Mouse (Mus musculus): ENCODE results near the gene Btbd11. TPM values are rescaled to one million over a fixed set of nuclear protein-coding genes. Genes with fewer than 3 reads are reported as not detected.

The Btbd11 gene
- total RNA-seq, 2 experiments from 2014 or later, result 1.1 to 1.3 TPM

DNA sequence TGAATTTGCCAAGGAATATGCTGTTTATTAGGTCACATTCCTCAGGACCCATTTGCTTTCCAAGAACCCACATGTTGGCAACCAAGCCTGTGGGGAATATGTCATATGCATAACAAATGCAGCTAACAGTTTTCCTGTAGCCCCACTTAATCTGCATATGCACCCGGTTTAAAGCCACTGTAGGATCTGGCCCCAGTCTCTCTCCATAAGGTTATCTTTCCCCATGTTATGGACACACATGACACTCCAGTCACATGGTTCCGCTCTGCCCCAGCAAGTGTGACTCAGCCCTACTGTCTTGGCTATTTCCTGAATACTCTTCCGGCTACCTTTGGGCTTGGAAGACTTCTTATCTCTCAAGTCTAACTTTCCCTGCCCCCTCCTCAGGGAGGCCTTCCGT is 86.7 kb downstream of the Btbd11 start:
- no peak for ATAC-seq (replicated peaks; ENCODE audit: low FRiP score, poor library complexity, severe bottlenecking)

DNA sequence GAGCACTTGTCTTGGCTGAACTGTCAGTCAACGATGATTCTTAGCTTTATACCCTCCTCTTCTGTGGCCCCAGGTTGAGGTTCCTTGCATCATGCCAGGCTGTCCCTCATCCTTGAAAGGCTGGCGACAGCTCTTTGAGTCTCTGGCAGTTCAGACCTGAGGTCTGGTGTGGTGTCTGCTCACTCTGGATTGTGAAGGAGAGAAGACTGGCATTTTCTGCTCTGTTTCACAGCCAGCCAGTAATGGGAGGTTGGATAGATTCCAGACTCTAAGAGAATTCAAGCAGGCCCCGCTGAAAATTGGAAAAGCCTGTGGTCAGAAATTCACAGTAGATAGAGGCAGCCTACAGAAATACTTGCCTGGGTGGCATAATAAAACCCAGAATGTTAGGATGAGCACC is 87.3 kb downstream of the Btbd11 start:
- no peak for ATAC-seq (replicated peaks; ENCODE audit: low FRiP score, poor library complexity, severe bottlenecking)

DNA sequence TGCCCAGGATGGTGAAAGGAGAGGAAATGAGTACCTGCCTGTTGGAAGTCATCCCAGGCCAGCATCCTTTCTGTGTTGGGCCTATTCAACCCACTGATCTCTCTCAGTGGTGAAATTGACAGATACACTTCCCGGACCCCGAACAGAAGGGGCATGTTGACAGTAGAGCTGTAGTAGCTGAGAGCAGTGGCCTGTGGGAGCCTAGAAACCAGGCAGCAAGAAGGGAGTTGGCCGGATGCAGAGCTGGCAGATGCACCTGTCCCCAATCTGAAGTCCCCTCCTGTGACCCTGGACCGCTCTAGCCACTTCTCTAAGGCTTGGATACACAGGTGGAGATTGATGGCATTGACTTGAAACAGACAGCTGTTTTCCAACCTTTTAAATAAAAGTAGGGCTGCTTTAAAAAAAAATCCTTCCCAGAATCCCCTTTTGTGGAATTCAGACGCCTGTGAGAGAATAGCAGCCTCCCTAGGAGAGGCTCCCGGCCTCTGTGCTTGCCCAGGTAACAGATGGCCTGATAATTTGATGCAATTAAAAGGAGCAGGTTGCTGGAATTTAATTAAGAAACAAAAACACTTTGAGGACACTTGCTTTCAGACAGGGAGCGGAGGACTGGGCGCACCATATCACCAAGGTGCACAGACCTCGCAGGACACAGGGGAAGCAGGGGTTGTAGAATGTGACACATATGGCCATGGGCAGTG is 89.2 kb downstream of the Btbd11 start:
- ATAC-seq (replicated peaks; ENCODE audit: low FRiP score, poor library complexity, severe bottlenecking), result no peak

DNA sequence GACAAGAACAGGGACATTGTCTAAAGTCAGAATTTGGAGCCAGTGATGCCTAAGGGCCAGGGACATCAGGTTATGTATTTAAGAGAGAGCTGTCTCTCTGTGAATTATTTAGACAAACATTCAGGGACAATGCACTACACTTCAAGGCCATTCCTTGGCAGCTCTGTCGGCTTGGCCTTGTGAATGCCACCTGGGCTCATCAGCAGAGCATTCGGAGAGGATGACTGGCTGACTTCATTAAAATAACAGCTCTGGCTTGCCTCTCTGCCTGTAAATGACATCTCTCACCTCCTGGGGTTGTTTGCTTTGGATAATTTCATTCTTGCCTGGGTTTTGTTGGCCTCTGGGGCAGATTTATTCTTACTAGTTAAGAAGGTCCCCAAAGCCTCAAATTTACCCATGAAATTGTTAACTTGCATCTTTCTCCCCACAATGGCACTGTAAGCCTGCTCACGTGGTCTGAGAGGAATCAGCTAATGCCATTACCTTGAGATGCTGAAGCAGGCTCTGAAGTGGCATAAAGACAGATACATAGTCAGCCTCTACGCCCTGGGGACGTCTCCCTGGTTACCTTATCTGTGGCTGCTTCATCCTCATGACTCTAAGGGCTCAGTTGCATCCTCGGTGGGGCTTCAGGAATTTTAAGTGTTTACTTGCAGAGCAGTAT is 93.5 kb downstream of the Btbd11 start:
- no peak for ATAC-seq (replicated peaks; ENCODE audit: low FRiP score, poor library complexity, severe bottlenecking)

DNA sequence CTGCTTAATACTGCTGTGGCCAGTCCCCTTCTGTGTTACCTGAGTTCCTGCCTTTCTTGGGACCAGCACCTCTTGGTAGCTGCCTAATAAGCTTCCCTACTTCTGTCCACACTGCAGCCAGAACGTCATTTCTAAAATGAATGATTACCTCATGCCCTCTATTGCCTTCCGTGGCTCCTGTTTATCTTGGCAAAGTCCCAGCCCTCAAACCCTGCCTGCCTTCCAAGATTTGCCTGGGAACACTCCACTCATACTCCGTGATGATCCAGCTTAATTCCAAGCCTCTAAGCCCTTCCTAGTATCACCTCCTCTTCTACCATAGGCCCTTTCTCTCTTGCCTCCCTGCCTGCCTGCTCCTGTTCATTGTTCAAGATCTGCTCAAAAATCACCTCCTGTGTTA is 94.5 kb downstream of the Btbd11 start:
- no peak for ATAC-seq (replicated peaks; ENCODE audit: low FRiP score, poor library complexity, severe bottlenecking)

DNA sequence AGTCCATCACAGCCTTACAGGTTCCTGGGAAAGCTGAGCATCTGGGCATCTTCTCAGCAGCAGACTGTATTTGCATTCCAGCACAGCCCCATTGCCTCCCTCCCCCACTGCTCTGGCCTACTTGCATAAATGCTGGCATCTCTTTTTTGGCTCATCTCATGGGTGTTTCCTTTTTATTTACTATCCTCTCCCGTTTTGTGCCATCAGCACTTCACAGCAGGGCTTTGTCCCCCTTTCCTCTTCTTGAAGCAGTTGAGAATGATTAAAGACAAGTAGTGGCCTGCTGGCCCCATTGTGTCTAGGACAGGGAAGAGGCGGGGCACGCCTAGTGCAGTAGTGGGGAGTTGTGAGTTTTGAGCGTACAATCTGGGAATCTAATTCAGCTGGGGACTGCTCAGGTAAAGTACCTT is 95.5 kb downstream of the Btbd11 start:
- no peak for ATAC-seq (replicated peaks; ENCODE audit: low FRiP score, poor library complexity, severe bottlenecking)

DNA sequence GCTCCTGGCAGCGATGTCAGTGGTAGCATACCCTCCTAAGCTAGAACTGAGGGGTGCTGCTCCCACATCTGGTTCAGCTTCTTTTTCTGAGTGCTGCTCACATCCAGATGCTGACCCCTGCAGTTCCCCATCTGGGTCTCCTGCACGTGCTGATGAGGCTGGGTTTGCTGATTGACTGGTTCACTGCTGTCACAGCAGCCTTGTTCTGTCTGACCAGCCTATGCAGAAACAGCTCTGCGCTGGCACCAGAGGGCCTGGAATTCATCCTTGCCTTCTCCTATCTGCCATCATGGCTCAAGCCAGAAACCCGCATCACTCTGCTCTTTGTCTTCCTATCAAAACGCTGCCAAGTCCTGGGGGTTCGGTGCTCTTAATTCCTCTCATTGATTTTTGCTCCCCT is 95.9 kb downstream of the Btbd11 start:
- ATAC-seq (replicated peaks; ENCODE audit: low FRiP score, poor library complexity, severe bottlenecking), result no peak

DNA sequence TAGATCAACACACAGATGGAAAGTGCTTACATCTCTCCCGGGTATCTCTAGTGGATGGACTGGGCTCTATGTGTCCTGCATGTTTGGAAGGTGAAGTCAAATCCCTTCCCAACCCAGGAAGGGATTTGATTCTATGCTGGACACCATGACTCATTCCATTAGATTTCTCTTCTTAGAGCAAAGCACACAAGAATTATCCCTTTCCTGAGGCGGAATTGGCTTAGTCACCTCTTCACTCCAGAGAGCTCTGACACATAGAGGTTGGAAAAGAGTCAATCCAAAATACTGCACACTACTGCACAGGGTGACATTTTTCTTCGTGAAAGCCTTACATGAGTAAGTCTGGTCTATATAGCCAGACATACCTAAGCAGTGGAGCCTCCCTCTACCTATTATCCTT is 99.8 kb downstream of the Btbd11 start:
- ATAC-seq (replicated peaks; ENCODE audit: low FRiP score, poor library complexity, severe bottlenecking), result no peak

DNA sequence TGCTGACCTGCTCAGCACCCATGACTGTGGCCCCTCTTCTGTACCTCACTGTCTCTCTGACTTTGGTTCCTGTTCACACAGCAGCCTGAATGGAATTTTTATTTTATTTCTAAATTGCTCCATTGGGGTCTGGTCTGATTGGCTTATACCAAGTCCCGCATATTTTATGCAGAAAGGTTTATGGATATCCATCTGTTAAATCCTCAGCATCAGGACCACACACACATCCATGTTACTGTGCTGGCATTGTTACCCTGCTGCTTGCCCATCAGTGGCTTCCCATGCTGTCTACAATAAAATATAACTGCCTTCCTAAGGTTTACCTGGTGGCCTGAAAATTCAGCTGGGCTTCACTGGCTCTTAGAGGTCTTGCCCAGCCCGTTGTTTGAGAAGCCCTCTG is 106.0 kb downstream of the Btbd11 start:
- ATAC-seq (replicated peaks; ENCODE audit: low FRiP score, poor library complexity, severe bottlenecking), result no peak

DNA sequence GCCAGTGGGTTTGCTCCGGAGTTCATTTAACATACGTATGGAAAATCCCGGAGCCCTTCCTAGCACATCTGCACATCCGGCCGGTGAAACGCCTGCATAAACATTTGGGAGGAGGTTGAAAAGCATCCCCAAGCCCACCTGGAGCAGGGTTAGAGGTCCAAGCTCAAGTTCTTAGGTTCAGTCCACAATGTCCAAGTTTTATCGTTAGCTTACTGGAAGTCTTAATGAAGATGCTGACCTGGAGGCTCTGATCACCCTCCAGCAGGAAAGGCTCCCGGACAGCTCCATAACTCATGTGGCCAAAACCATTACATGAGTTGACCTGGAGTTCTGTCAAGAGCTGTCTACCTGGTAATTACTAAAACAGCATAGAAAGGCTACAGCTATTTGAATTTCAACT is 109.7 kb downstream of the Btbd11 start:
- no peak for ATAC-seq (replicated peaks; ENCODE audit: low FRiP score, poor library complexity, severe bottlenecking)

DNA sequence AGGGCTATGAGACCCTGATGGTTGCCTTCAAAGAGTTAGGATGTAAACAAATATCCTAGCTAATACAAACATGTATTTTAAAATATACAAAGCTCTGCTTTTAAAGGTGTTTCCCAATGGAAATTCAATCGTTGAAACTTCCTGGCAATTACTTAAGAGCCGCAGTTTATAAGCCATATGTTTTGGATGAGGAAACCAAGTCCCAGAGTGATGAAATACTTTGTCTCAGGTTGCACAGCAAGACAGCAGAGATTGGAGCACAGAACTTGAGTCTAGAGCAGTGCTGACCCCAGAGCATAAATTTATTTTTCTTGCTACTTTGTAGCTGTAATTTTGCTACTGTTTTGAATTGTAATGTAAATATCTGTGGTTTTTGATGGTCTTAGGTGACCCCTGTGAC is 110.4 kb downstream of the Btbd11 start:
- no peak for ATAC-seq (replicated peaks; ENCODE audit: low FRiP score, poor library complexity, severe bottlenecking)

DNA sequence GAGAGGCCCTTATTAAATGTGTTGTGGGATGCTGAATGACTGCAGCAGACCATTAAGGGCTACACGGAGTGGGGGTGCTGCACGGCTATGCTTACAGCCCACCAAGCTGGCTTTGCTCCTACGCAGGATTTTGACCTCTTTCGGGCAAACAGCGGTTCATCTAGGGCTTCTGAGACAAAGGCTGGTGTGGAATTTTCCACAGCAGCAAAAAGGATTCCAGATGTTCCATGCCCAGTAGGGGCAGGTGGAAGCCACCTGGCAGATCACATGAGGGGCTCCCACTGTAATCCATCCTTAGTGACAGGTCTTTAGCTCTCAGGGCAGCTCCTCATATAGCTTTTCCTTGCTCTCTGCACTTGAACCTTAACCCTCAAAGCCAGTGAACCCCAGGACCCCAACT is 111.3 kb downstream of the Btbd11 start:
- ATAC-seq (replicated peaks; ENCODE audit: low FRiP score, poor library complexity, severe bottlenecking), result no peak

DNA sequence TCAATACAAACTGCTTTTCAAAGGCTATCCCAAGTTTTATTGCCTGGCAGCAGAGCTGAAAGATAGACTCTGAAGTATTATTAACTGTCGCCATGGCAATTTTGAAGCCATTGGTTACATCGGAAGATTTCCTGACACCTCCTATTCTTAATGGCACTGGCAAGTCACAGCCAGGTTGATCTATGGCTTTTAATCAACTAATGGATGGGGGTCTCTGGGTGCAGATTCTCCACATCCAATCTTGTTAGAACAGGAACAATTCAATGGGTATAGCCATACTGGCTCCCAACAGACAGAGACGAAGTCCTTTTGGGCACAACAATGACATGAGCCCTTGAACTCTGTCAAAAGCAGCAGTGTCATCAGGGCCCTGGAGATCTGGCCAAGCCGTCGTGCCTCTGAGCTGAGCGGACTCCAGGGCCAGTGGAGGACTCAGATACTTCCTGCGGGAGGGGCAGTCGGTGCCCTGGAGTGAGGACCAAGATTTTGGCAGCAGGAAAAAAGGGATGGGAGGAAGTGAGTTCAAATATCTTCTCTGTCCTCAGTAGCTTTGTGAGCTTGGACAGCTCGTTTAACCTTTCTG is 114.0 kb downstream of the Btbd11 start:
- ATAC-seq (replicated peaks; ENCODE audit: low FRiP score, poor library complexity, severe bottlenecking), result no peak

DNA sequence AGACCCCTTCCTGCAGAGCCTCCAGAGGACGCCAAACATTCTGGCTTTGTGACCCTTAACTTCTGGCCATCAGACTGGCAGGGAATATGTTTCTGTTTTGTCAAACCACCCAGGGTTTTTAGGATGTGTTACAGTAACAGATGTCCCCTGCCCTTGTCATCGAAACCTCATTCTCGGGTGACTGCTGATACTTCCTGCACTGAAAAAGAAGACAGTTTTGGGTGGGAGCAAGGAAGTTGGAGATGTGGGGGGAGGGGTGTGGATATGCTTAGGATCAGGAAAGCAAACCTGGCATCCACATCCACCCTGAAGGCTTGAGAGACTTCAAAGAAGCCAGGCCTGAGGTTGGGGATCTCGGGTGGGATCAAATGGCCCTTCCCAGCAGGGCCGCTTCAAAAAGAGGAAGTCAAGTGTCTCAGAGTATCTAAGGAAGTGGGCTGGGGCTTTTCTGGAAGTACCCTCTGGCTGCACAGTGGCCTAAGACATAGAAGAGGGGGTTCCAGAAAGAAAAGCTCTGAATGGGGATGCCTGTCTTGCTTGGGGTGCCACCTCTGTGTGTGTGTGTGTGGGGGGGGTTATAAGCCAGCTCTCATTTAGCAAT is 115.5 kb downstream of the Btbd11 start:
- no peak for ATAC-seq (replicated peaks; ENCODE audit: low FRiP score, poor library complexity, severe bottlenecking)

DNA sequence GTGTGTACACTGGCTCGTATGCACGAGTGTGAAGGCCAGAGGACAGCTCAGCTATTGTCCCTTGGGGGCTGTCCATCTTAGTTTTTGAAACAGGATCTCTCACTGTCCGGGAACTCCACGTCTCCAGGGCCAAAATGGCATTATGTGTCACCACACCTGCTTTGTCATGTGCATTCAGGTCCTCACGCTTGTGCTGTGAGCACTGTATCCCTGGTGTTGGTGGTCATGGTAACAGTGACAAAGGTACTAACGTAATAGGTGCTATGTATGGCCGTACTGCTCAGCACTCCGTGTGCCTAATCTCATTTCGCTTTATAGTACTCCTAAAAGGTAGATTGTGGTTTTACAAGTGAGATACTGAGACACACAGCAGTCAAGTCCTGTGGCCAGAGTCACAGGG is 116.0 kb downstream of the Btbd11 start:
- ATAC-seq (replicated peaks; ENCODE audit: low FRiP score, poor library complexity, severe bottlenecking), result no peak

DNA sequence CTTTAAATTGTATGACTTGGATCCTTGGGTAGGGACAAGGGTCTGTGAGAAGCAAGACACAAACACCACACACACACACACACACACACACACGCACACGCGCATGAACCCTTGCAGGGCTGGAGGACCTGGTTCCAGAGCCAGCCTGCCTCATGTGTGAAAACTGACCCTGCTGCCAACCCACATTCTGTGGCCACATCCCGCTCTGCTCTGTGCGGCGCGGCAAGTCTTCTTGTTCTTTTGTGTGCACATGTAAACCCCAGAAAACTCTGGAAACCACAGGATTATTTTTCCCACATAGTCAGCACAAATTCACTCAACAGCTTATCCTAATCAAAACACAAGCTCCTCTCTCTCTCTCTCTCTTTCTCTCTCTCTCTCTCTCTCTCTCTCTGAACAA is 116.8 kb downstream of the Btbd11 start:
- ATAC-seq (replicated peaks; ENCODE audit: low FRiP score, poor library complexity, severe bottlenecking), result no peak

DNA sequence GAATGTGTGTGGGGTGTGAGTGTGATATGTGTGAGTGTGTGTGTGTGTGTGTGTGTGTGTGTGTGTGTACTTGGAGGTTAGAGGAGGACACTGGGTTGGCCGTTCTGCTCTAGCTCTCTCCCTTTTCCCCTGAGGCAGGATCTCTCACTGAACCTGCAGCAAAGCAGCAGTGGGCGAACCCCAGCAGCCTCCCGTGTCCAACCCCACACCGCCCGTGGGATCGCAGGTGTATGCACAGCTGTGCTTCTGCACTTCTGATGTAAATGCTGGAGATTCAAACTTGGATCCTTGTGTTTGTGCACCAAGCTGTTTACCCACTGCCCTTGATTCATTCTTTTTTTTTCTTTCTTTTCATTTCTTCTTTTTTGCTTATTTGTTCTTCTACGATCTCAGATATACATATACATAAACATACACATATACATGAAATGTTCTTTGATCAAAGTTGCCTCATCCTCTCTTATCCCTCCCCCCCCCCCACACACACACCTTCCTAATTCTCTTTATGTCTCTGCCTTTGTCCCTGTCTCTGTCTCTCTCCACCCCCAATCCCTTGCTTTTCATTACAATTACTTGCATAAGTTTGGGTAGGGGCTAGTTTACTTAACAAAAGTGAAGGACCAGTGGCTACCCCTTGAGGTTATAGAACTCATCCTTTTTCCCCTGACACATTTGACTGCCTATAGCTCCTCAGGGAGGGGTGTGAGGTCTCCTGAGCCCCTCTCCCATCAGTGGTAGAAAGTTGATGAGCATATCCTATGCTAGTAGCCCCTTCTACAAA is 120.8 kb downstream of the Btbd11 start:
- ATAC-seq (replicated peaks; ENCODE audit: low FRiP score, poor library complexity, severe bottlenecking), result no peak

DNA sequence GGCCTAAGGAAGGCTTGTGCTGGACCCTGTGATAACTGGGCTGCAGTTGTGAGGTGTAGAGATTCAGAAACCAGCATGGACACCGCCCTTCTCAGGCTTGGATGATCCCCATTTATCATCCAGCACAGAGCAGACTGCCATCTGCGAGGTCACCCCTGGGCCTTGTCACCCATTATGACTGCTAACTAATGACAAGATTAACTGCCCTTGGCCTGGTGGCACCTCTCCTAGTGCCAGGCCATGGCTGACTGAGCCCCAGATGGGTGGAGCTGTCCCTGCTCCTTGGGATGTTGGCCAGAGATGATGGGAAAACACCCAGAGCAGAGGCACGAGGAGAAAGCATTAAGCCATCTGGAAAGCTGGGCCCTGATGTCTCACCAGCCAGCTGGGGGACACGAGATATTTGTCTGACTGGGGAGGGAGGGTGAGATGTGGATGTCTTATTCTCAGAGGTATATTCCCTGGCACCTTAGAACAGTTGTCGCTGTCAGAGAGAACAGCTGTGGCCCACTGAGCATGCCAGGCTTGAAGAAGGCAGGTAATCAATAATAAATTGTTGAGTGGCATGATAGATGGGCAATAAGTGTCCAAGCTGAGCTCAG is 121.7 kb downstream of the Btbd11 start:
- ATAC-seq (replicated peaks; ENCODE audit: low FRiP score, poor library complexity, severe bottlenecking), result no peak

DNA sequence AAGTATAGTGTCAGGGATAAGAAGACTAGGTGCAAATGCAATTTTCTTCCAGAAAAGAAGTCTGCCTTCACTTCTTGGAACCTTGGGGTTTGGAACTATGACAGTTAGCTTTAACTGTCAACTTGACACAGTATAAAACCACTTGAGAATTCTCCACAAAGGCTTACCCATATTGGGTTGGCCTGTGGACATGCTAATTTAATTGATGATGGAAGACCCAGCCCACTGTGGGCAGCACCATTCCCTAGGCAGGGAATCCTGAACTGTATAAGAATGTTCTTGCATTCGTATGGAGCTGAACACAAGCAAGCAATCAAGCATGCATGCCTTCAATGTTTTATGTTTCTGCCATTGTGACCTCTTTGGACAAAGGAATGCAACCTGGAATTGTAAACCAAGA is 122.4 kb downstream of the Btbd11 start:
- ATAC-seq (replicated peaks; ENCODE audit: low FRiP score, poor library complexity, severe bottlenecking), result no peak

DNA sequence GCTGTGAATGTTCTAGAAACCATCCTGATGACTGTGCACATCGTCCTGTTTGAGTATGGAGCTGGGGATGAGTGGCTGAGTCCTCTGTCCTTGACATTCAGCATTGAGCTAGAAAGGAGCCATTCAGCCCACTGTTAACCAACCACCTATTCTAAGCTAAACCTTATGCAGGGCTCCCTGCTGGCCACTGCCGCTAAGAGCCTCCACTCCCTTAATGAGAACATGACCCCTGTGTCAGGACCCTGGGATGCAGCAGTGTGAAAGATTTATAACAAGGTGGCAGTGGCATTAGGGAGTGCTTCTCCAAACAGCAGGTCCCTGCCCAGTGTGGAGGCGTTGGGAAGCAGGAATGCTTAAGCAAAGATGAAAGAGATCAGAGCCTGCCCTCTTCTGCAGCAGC is 123.7 kb downstream of the Btbd11 start:
- ATAC-seq (replicated peaks; ENCODE audit: low FRiP score, poor library complexity, severe bottlenecking), result no peak

All from erythroid progenitor cell, adult 5-6 weeks (primary cell).